Mouse (Mus musculus): ENCODE measurements around the gene Camk1d.

The Camk1d gene

DNA sequence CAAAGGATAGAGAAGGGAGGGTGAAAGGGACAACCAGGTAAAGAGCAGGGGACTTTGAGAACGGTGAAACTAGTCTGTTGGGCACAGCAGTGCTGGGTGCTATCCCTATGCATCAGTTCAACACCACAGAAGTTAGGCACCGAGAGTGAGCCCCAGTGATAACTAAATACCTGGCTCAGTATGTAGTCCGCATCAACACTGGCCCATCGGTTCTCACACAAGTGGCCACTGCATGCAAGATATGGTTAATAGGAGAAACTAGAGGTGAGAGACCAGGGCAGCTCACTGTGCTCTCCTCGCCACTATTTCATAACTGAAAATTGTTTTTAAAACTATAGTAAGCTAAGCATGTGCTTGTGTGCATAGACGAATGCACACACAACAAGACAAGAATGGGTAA, 228.5 kb downstream of the Camk1d start:
- CTCF ChIA-PET, result no interaction called here

DNA sequence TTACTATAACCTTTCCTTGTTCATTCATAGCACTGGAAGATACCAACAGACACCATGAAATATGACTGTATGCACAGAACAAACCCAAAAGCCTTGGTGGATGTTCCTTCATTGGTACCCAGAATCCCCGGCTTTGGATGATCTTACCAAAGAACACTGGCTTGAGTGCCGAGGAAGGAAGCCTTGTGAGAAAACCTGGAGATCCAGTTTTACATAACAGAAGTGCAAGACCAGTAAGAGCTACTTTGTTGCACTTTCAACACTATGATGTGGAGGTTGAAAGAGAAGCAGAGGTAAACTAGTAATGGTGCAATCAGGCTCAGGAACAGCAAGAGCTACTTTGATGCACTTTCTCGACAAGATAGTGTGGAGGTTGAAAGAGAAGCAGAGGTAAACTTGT, 234.4 kb downstream of the Camk1d start:
- CTCF ChIA-PET, result no interaction called here

DNA sequence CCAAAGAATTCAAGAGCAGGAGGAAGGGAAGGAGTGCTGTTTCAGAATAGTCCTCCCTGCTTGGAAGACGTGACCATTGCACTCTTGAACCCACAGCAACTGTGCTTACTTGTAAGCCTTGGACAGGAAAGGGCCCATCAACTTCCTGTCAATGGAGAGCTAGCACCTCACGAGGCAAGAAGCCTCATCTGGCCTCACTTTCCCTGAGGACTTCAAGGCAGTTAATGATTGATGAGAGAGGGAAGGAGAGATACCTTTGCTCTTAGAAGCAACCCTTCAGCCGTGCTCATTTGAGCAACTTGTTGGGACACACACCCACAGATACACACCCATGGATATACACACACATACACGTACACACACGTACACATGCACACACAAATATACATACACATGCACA, 235.6 kb downstream of the Camk1d start:
- CTCF ChIA-PET, result no interaction called here

DNA sequence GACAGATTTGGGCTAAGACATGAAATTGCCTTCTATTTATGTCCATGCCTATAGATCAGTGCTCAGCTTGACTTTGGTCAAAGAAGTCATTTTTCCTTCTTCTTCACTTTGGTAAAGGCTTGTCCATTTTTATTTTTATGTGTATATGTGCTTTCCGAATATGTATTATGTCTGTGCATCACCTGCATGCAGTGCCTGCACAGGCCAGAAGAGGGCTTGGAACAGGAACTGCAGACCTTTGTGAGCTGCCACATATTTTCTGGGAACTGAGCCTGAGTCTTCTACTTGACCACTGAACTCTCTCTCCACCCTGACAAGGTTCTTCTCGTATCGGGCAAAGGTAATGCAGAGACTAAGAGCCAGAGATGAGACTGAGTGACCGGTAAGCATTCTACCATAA, 236.1 kb downstream of the Camk1d start:
- CTCF ChIA-PET, result no interaction called here

DNA sequence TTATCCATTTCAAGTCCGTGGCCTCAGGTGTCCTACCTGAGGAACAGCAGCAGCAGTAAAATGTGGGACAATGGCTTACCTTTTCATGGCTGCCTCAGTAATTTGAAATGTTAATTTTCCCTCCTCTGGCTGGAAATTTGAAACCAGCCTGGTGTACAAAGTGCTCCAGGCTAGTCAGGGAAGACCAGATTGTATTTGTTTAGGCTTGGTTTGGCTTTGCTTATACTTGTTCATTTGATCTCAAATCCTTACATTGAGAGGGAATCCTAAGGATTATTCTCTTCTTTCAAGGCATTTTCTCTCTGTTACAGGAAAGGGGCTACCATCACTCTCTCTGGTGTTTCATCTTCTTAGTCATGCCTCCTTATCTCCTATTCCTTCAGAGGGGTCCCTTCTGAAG, 236.8 kb downstream of the Camk1d start:
- CTCF ChIA-PET, result no interaction called here

DNA sequence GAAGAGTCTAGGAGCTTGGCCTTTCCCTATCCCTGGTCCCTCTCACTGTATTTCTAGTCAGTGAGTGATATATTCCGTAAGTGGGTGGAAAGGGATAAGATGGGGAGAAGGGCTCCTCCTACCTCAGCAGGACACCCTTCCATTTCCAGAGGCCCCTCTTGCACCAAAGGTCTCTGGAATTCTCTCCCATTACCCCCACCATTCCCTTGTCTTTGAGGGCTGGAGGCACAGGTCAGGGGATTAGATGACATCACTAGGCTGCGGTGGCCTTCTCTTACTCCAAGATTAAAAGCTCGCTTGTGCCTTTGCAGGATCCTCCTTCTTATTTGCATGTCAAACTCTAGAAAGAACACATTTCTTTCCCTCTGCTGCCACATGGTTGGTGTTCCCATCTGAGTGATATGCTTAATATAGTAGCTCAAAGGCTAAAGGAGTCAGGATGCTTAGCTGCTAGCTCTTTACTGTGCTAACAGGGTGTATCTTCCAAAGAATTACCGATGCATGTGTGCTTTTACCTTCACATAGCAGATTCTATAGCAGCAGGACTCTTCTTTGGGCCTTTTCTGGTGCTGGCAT, 244.9 kb downstream of the Camk1d start:
- CTCF ChIA-PET, result interaction anchor here (0.9 kb wide), 1 partner anchor 15 kb away, joined by 3 read pairs; no protein-coding TSS in a partner anchor

DNA sequence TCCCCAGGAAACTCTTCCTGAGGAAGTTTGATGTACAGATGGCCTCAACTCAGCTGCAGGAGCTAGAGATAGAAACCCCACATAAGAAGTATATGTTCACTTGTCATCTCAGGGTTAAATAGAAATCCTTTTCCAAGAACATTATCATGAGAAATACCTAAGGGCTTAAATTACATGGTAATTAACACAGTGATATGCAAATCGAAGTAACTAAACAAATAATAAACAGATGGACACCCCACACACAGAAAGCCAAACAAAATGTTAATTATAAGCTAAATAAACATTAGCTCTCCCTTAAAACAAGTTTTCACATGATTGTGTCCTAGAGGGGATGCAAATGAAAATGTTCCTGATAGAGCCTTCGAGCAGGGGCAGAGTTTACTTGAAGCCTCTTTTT, 246.8 kb downstream of the Camk1d start:
- CTCF ChIA-PET, result no interaction called here

DNA sequence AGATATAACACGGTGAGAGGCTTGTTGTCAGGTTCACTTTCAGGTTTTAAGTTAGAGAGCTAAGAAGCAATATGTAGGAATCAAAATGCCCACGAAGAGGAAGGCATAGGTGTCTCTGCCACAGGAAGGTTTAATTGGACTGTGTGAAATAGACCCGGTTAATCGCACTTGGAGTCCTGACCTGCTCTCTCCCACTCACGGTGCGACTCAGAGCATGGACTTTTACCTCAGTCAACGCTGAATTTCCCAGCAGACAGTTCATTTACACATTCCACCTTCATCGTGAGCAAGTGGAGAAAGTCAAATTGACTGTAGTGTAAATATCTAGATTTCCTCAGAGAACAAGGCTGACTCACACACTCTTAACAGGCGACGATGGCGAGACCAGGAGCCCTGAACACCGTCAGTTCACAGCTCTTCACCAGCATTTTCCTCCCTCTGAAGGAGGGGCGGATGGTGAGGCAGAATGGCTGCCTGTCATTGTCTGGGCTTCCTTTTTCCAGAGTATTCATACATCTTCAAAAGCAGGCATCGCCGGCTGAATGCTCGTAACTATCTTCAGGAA, 255.6 kb downstream of the Camk1d start:
- CTCF ChIA-PET, result no interaction called here

DNA sequence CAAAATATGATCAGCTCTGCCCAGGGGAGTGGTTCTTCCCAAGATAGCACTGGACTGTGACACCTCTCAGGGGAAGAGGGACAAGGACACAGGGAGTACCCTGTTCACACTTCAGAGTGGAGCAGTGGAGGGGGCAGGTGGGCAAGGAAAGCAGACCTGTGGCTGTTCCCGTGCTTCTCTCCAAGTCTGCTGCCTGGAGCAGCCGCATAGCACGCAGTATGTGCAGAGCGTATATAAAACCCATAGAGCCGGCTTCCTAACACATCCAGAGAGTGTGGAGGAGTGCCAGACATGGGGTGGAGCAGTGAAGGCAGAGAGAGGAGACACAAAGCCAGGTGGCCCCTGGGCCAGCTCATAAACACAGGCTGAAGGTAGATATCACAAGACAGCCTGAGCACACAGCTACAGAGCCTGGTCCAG, 256.2 kb downstream of the Camk1d start:
- CTCF ChIA-PET, result interaction anchor here (0.6 to 0.7 kb wide), 4 partner anchors 13 to 172 kb away, joined by 3 to 5 read pairs (median 4); no protein-coding TSS in a partner anchor

DNA sequence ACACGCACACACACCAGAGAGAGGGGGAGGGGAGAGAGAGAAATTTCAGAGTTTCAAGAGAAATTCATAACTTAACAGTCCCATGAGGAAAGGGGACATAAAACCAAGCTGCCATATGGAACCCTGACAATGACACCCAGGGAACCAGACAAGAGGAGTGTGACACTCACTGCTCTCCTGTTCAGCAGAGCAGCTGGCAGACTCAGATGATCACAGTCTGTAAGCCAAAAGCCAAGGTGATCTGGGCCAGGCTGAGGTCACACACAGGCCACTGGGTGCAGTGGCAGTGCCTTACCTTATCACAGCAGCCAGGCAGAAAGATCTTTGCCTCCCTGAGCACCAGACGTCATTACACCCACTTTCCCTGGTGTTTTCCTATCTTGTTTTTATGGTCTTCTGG, 258.2 kb downstream of the Camk1d start:
- CTCF ChIA-PET, result no interaction called here

DNA sequence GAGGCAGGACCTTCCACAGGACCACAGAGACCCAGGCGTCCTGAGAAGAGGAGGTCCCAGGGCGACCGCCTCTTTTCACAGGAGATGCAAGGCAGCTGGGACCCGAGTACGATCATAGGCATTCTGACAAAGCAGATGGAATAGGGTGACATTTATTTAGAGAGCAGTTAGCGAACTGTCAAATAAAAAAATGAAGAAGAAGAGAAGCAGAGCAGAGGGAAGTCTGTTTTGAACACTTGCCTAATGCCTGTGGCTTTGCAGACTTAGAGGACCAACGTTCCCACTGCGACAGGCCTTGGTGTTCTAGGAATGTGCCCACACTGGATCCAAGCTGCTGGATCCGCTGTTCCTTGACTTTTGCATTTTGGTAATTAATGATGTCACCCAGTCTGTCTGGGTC, 259.5 kb downstream of the Camk1d start:
- CTCF ChIA-PET, result interaction anchor here (1.2 kb wide), 1 partner anchor 15 kb away, joined by 3 read pairs; no protein-coding TSS in a partner anchor

DNA sequence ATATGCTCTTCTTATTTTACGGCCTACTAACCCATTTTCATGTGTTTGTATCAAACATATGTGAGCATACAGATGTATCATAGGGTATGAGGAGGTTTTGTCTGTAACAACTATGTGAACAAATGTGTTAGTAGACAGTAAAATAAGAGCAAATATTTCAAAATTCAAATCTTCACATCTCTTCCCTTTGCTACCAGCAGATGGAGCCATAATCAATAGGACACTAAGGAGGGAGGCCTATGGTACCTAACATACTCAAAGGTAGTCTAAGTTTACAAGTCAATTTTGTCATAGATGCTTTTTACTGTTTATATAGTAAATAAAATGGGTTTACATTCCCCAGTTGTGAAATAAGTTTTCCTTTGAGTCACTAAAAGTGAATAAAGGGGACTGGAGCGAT, 262.7 kb downstream of the Camk1d start:
- CTCF ChIA-PET, result interaction anchor here (1.1 kb wide), 1 partner anchor 356 kb away, joined by 3 read pairs; no protein-coding TSS in a partner anchor

DNA sequence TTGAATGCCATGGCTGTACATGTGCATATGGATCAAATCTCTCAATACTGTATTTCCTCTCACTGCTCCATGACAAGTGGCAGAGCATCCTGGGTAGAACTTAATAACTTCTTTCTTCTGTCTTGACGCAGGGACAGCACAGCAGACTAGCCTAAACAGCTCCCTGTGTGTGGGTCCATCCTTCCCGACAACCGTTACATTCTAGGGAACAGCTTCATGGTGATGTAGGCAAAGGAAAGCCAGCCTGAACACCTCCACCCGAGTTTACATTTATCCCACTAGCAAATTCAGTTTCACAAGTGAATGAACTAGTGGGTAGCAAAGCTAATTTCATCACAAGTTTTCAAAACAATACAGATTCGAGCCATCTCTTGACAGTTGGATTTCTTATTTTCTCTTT, 269.0 kb downstream of the Camk1d start:
- CTCF ChIA-PET, result no interaction called here

DNA sequence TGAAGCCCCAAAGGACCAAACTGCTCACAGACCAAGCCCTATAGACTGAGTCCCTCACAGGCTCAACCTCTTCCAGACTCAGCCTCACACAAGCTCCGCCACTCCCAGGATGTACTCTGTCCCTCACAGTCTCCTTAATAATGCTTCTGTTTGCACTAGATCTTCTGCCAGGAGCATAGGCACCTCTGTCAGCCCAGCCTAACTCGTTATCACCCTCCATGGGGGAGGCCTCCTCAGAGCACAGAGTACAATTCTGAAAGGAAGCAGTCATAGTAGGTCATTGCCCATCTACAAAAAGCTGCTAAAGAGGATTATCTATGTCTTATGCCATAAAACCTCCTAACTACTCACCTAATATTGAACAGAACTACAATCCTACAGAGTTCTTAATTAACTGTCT, 276.6 kb downstream of the Camk1d start:
- CTCF ChIA-PET, result no interaction called here

DNA sequence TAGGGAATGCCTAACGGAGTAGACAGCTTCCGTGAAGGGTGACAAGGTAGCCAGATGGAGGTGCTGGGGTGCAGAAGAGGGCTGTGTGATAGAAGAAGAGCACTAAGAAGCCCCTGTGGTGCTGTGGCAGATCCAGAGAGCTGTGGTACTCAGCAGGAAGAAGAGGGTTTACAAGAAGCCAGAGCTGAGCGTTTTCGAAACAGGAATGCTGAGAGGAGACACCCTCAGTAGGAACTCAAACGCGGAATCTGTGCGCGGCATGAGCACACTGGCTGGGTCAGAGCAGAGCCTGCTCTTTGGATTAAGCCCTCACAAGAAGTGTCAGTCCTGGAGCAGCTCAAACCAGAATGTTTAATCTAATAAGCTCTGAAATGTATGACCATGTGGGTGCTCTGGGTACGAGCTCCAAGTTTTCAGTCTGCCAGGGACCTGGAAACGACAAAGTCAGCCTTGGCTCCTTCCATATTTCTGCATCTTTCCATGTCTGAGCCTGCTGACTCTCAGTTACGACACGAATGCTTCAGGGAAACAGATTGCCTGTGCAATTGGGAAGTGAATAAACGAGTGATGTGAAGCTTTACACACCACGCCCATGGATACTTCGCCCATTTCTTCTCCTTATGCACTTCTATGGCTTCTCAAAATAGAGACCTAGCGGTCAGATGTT, 278.6 kb downstream of the Camk1d start:
- CTCF ChIA-PET, result no interaction called here

DNA sequence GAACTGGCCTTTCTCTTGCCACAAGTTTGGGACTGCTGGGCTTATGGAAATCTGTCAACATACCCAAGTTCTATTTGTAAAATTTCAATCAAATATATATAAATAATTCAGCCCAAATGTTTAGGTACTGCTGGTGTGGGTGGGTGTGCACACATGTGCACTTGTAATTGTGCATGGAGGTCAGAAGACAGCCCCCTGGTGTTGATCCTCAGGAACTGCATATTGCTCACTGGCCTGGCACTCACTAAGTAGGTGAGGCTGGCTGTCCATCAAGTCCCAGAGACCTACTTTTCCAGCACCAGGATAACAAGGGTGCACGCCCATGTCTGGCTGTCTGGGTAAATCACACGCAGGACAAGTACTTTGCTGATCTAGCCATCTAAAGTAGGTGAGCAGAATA, 283.0 kb downstream of the Camk1d start:
- CTCF ChIA-PET, result no interaction called here

DNA sequence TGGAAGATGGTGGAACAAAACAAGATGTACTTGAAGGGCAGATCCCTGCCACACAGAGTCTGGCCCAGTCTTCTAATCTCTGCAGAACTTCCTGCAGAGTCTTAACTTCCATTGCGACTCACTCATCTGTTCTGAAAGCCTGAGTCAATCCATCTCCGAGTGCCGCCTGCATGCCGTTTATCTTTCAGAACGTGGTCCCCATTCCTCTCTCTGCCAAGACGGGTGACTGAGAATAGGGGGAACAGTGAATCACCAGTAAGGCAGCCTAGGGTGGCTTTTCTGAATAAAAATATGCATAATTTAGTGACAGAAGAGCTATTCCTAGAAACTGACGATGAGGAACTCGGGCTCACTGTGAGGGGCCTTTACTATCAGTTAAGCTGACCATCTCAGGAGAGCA, 284.4 kb downstream of the Camk1d start:
- CTCF ChIA-PET, result interaction anchor here (0.9 kb wide), 1 partner anchor 25 kb away, joined by 3 read pairs; no protein-coding TSS in a partner anchor

DNA sequence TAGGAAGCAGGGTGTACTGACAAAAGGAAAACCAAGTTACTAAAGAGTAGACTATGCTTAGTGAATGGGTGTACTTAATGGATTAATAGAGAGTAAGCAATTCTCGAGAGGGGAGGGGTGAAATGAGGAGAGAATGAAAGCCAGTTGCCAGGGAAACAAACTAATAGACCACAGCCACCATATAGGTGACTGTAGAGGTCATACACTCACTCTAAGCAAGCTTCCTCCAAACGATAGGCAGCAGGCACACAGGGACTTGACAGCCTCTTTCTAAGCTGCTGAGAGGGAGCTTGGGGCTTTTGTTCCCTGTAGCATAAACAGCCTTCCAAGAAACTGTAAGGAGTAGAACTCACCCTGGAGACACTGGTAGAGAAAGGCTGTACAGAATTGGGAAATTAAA, 288.2 kb downstream of the Camk1d start:
- CTCF ChIA-PET, result no interaction called here

DNA sequence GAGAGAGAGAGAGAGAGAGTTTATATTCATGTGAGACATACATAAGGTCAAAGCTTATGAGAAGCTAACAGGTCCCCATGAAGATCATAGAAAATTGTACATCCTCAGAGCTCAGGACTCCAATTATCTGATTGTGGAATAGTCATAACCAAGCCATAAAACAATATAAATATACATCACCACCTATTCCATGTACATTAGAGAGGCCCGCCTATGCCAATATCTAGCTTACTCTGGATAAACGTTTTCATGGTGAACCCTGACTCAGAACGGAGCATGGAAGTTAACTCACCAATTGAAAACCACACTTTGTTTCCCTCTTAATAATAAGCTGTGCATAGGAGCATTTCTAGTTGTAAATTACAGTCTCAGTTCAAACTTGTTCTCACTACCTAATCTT, 288.7 kb downstream of the Camk1d start:
- CTCF ChIA-PET, result no interaction called here

DNA sequence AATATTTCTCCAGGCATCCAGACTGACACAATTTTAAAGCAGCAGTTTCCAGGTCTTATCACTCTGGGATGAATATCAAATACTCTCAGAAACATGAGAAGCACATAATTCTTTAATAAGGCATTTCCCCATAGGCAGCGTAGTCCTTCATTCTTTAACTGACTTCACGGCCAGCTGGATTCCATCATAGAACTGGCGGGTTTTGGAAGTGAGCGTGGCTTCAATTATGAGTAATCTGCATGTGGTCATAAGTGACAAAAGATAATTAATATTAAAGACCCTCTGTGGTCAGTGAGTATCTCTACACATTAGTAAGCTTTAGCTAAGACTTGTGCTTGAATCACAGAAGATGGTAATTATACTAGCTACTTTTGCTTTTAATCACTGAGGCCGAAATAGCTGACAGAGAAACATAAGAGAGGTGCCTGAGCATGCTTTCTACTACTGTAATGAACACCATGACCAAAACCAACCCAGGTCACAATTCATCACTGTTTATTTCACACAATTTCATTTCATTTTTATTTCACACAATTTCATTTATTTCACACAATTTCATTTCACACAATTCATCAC, 293.6 kb downstream of the Camk1d start:
- CTCF ChIA-PET, result no interaction called here

DNA sequence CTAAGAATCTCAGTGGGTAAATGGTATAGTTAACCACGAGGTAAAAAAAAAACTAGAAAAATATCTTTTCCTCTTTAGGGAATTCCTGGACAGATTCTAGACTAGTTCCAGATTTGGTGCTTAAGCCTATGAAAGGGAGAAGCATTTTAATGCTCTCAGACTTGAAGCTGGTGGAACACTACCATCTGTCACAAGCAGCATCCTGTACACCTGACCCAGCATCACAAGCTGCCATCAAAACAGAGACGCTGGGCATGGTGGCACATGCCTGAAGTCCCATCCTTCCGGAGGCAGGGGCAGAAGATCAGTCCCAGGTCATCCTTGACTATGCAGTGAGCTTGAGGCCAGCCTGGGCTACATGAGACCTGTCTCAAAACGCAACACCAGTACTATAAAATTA, 295.5 kb downstream of the Camk1d start:
- CTCF ChIA-PET, result interaction anchor here (0.5 kb wide), 1 partner anchor 11 kb away, joined by 3 read pairs; no protein-coding TSS in a partner anchor

DNA sequence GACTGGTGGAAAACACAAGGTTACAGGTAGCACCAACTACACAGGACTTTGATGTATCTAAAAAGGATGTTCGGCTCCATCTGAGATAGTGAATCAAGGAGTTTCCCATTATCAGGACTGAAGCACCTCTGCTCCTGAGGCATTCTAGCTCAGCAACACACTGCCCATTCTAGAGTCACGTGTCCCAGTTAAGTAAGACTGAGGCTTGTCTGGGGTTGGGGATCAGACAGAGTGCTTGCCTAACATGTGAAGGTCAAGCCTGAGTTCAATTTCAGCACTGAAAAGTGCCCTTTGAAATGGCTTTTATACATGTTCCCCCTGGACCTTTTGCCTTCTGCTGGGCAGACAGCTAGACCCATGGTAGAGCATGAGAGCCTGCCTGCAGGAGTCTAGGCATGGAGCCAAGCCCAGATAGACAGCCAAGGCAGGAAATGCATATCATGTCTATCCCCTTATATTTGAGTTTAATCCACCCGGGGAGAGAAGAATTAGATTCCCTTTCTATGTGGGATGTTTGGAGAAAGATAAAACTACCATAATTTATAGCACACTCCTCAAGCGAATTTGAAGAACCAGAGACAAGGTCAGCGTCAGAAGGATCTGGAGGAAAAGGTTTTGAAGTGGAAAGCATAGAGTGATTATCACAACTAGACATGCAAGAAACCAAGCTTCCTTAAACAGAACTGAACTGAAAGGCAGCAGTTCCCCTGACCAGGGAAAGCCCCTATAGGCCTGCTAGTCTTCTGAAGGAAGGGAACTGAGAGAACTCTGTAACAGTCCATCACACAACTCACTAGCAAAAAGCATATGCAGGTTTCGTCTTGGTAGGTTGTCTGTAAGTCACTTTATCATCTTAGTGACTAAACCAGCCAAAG, 296.9 kb downstream of the Camk1d start:
- CTCF ChIA-PET, result no interaction called here
